Comparison of ENCODE assay signal across 23 mouse cellular contexts in the genomic region with DNA sequence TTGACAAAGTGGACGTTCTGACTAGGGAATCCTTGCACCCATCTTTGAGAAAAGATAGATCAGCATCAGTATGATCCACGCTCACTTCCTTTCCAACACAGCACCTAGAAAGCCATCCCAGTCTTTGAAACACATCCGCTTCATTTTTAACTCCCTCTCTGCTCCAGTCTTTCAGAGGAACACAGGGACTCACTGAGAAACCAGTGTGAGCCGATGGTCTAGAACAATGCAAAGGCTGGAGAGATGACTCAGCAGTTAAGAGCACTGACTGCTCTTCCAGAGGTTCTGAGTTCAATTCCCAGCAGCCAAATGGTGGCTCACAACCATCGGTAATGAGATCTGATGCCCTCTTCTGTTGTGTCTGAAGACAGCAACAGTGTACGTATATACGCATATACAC. TPM values are rescaled to one million over a fixed set of nuclear protein-coding genes. Genes with fewer than 3 reads are reported as not detected.
DNase-seq lines count a peak whose midpoint lies in the region; ATAC-seq and TF ChIP-seq lines count a peak whose summit lies in the region.
"Had no signal": no experiment of that assay in that cellular context is flagged by ENCODE, and none has a peak within 500 bp of the region (broad histone marks: within the 10 kb centered on the region; RNA-seq: fewer than 3 reads in every experiment).

No protein-coding gene starts in this region.

- no peak overlapping the region for H3K27ac ChIP-seq in midbrain, embryonic 10.5 days (replicated peaks)
- no peak overlapping the region for H3K27ac ChIP-seq in midbrain, embryonic 15.5 days
- H3K27ac ChIP-seq in stomach, embryonic 14.5 days (ENCODE audit: low read length) = peak overlapping the region; percentile 76; the same call in 1 of the 2 replicates
- H3K27ac ChIP-seq: embryonic facial prominence, embryonic 13.5 days; forebrain, embryonic 13.5 days; heart, embryonic 10.5 days; hindbrain, embryonic 12.5 days had no signal

- no peaks in the 10 kb centered on the region for H3K36me3 ChIP-seq in midbrain, embryonic 10.5 days
- no peaks in the 10 kb centered on the region for H3K36me3 ChIP-seq in midbrain, embryonic 15.5 days (replicated peaks)
- no peaks in the 10 kb centered on the region for H3K36me3 ChIP-seq in E14TG2a.4 (ENCODE audit: insufficient read depth, low read length)
- H3K36me3 ChIP-seq in stomach, embryonic 14.5 days (ENCODE audit: control insufficient read depth, insufficient read depth, low read length) = no peaks in the 10 kb centered on the region
- H3K36me3 ChIP-seq: embryonic facial prominence, embryonic 13.5 days; heart, embryonic 10.5 days; hindbrain, embryonic 12.5 days had no signal

- H3K27me3 ChIP-seq in midbrain, embryonic 10.5 days (ENCODE audit: low read depth, poor library complexity, severe bottlenecking) = peaks cover 35% of the 10 kb centered on the region
- 0 out of 2 replicates have a peak, but pooled peaks cover 4% of the 10 kb centered on the region for H3K27me3 ChIP-seq in midbrain, embryonic 15.5 days (replicated peaks)
- peaks cover 19% of the 10 kb centered on the region for H3K27me3 ChIP-seq in E14TG2a.4 (ENCODE audit: insufficient read depth, low read length)
- H3K27me3 ChIP-seq in stomach, embryonic 14.5 days (ENCODE audit: control insufficient read depth, insufficient read depth, low read length) = no peaks in the 10 kb centered on the region

- no peak overlapping the region for H3K9ac ChIP-seq in midbrain, embryonic 15.5 days
- H3K9ac ChIP-seq in stomach, embryonic 14.5 days (replicated peaks; ENCODE audit: low read depth, low read length) = no peak overlapping the region
- H3K9ac ChIP-seq: embryonic facial prominence, embryonic 13.5 days; forebrain, embryonic 13.5 days; forebrain, postnatal 0 days; hindbrain, embryonic 12.5 days had no signal

- 90% methylated on average over 7 of the region's 7 CpGs for WGBS in midbrain, embryonic 10.5 days
- WGBS in midbrain, embryonic 15.5 days = 82% methylated on average over 7 of the region's 7 CpGs
- 84% methylated on average over 7 of the region's 7 CpGs for WGBS in stomach, embryonic 14.5 days

- no peak for ATAC-seq in midbrain, embryonic 15.5 days (replicated peaks)
- no peak for ATAC-seq in stomach, embryonic 14.5 days (ENCODE audit: insufficient number of reproducible peaks, insufficient read depth, low FRiP score, low read depth)
- ATAC-seq: activated CD4-positive, CD25-positive, alpha-beta regulatory T cell, adult 4 months; forebrain, embryonic 13.5 days; forebrain, postnatal 0 days; hindbrain, embryonic 16.5 days had no signal

- H3K4me3 ChIP-seq in midbrain, embryonic 10.5 days = no peak overlapping the region
- H3K4me3 ChIP-seq in midbrain, embryonic 15.5 days = no peak overlapping the region
- H3K4me3 ChIP-seq in E14TG2a.4 (replicated peaks; ENCODE audit: low read length) = 0 out of 2 replicates have a peak overlapping the region, but pooled peaks have one; percentile 13
- H3K4me3 ChIP-seq in stomach, embryonic 14.5 days (ENCODE audit: low read depth, low read length) = no peak overlapping the region
- H3K4me3 ChIP-seq: embryonic facial prominence, embryonic 13.5 days; forebrain, embryonic 13.5 days; heart, embryonic 10.5 days; hindbrain, embryonic 12.5 days had no signal

- H3K4me1 ChIP-seq in midbrain, embryonic 10.5 days = peaks cover 13% of the 10 kb centered on the region
- H3K4me1 ChIP-seq in midbrain, embryonic 15.5 days = 0 out of 2 replicates have a peak, but pooled peaks cover 2% of the 10 kb centered on the region
- peaks cover 19% of the 10 kb centered on the region for H3K4me1 ChIP-seq in E14TG2a.4 (replicated peaks; ENCODE audit: low read depth, low read length)
- H3K4me1 ChIP-seq in stomach, embryonic 14.5 days (ENCODE audit: control insufficient read depth, insufficient read depth, low read length) = no peaks in the 10 kb centered on the region
- H3K4me1 ChIP-seq: forebrain, embryonic 13.5 days had no signal

- no peak for TF ChIP-seq CTCF in E14TG2a.4 (conservative IDR thresholded peaks at IDR 0.05; ENCODE audit: low read length)

- no peak overlapping the region for H3K4me2 ChIP-seq in midbrain, embryonic 15.5 days
- no peak overlapping the region for H3K4me2 ChIP-seq in stomach, embryonic 14.5 days (replicated peaks; ENCODE audit: low read depth, low read length)
- H3K4me2 ChIP-seq: forebrain, embryonic 13.5 days; hindbrain, embryonic 12.5 days had no signal

- no peaks in the 10 kb centered on the region for H3K9me3 ChIP-seq in midbrain, embryonic 10.5 days (replicated peaks)
- H3K9me3 ChIP-seq in midbrain, embryonic 15.5 days = no peaks in the 10 kb centered on the region
- H3K9me3 ChIP-seq in E14TG2a.4 (ENCODE audit: low read length) = peaks cover 5% of the 10 kb centered on the region
- no peaks in the 10 kb centered on the region for H3K9me3 ChIP-seq in stomach, embryonic 14.5 days (ENCODE audit: control insufficient read depth, low read depth, low read length)
- H3K9me3 ChIP-seq: embryonic facial prominence, embryonic 13.5 days; forebrain, embryonic 13.5 days; heart, embryonic 10.5 days; hindbrain, embryonic 12.5 days had no signal

- DNase-seq in midbrain, embryonic 10.5 days (ENCODE audit: low spot score) = peak; percentile 9
- no peak for DNase-seq in layer of hippocampus, postnatal 14 days (ENCODE audit: low spot score in 2 of 2)
- no peak for DNase-seq in liver
- no peak for DNase-seq in urinary bladder, postnatal 10 days (ENCODE audit: low spot score)
- DNase-seq: adrenal gland, postnatal 14 days; cerebellum, adult 18-20 months; cerebellum, adult 9-11 months; cerebellum, postnatal 36 days; forebrain, postnatal 0 days; gastrocnemius, postnatal 14 days; heart, postnatal 10 days; heart, postnatal 4 days had no signal

RNA-seq across cellular contexts. Expression of gene Gsto1, which starts 19.0 kb away (rescaled TPM):
- polyA plus RNA-seq in midbrain, embryonic 10.5 days (2016; fragmentation: Nextera tagmentation; extraction: Ambion mirVana) = 78.1 and 92.2 TPM in 2 replicates
- 136 and 139 TPM in 2 replicates for polyA plus RNA-seq in midbrain, embryonic 15.5 days (2015; fragmentation: Nextera tagmentation; extraction: Ambion mirVana)
- polyA plus RNA-seq in stomach, embryonic 14.5 days (2014; fragmentation: Nextera tagmentation; extraction: Ambion mirVana) = 482 and 525 TPM in 2 replicates
- total RNA-seq in layer of hippocampus, postnatal 14 days (2021) = 10 to 100 TPM; 74.0 to 77.7 TPM

RNA-seq across cellular contexts. Expression of gene Gsto2, which starts 29.6 kb away (rescaled TPM):
- polyA plus RNA-seq in midbrain, embryonic 10.5 days (2016; fragmentation: Nextera tagmentation; extraction: Ambion mirVana) = 1.4 and 1.6 TPM in 2 replicates
- polyA plus RNA-seq in midbrain, embryonic 15.5 days (2015; fragmentation: Nextera tagmentation; extraction: Ambion mirVana) = 0.74 and 1.4 TPM in 2 replicates
- polyA plus RNA-seq in stomach, embryonic 14.5 days (2014; fragmentation: Nextera tagmentation; extraction: Ambion mirVana) = 1.1 and 1.5 TPM in 2 replicates
- total RNA-seq in layer of hippocampus, postnatal 14 days (2021) = 1 to 10 TPM; 1.8 to 3.0 TPM
- total RNA-seq: granulocyte monocyte progenitor cell, adult 5-6 weeks; MEL had no signal
